Mouse (Mus musculus) gastrocnemius, postnatal 25 days (tissue): ENCODE measurements at regions not wholly inside any gene's neighbourhood (a gene's known extent, or its start where the extent isn't known, plus 50 kb on each side); places are given as distances from the start of the nearest gene placed in this dataset.

Experiments
- DNase-seq: peaks from one replicate; pipeline ENCODE4 v3.0.0; 2022

- DNase-seq: no peak
Measured at GRCm38 (mm10) chr13:43852888-43853287, 68.3 kb downstream of the Cd83 start.

- no peak for DNase-seq
Measured at GRCm38 (mm10) chr13:43854973-43855372, 70.4 kb downstream of the Cd83 start.

- no peak for DNase-seq
Measured at GRCm38 (mm10) chr13:43860932-43861331, 76.4 kb downstream of the Cd83 start.

- DNase-seq: no peak
Measured at GRCm38 (mm10) chr13:43861424-43861823, 76.8 kb downstream of the Cd83 start.

- no peak for DNase-seq
Measured at GRCm38 (mm10) chr13:43862056-43862455, 77.5 kb downstream of the Cd83 start.

- DNase-seq: peak; percentile 11
Measured at GRCm38 (mm10) chr13:43862586-43862985, 78.0 kb downstream of the Cd83 start.

- no peak for DNase-seq
Measured at GRCm38 (mm10) chr13:43863581-43864100, 79.1 kb downstream of the Cd83 start.

GRCm38 (mm10) chr13:43864153-43864861 lies 79.7 kb downstream of the Cd83 start:
- DNase-seq: peak; percentile 99

GRCm38 (mm10) chr13:43865036-43865435 lies 80.5 kb downstream of the Cd83 start:
- peak; percentile 32 for DNase-seq

GRCm38 (mm10) chr13:43875895-43876294 lies 91.3 kb downstream of the Cd83 start:
- no peak for DNase-seq

GRCm38 (mm10) chr13:43887284-43887683 lies 102.7 kb downstream of the Cd83 start:
- no peak for DNase-seq

GRCm38 (mm10) chr13:43891928-43892327 lies 107.4 kb downstream of the Cd83 start:
- DNase-seq: no peak

GRCm38 (mm10) chr13:43895990-43896389 lies 111.4 kb downstream of the Cd83 start:
- no peak for DNase-seq

- no peak for DNase-seq
Measured at GRCm38 (mm10) chr13:43897046-43897445, 112.5 kb downstream of the Cd83 start.

GRCm38 (mm10) chr13:43898555-43899258 lies 114.1 kb downstream of the Cd83 start:
- DNase-seq: no peak

GRCm38 (mm10) chr13:43900115-43900514 lies 115.5 kb downstream of the Cd83 start:
- no peak for DNase-seq

- DNase-seq: no peak
Measured at GRCm38 (mm10) chr13:43900758-43901157, 116.2 kb downstream of the Cd83 start.

- DNase-seq: no peak
Measured at GRCm38 (mm10) chr13:43903391-43903790, 118.8 kb downstream of the Cd83 start.

GRCm38 (mm10) chr13:43904291-43904690 lies 119.7 kb downstream of the Cd83 start:
- DNase-seq: no peak

GRCm38 (mm10) chr13:43906241-43906640 lies 121.7 kb downstream of the Cd83 start:
- no peak for DNase-seq

- no peak for DNase-seq
Measured at GRCm38 (mm10) chr13:43907425-43907824, 122.8 kb downstream of the Cd83 start.

GRCm38 (mm10) chr13:43908041-43908644 lies 123.6 kb downstream of the Cd83 start:
- no peak for DNase-seq

- no peak for DNase-seq
Measured at GRCm38 (mm10) chr13:43909933-43910332, 125.4 kb downstream of the Cd83 start.
